Mouse (Mus musculus) lung, adult 18-20 months (tissue): ENCODE measurements around the gene Ifi208.
"Not testable (repeated sequence)": the region's sequence is repeated elsewhere in the genome, so short reads cannot be mapped to it uniquely, and the experiment has no call there.

Experiments used
- DNase-seq, 2 experiments: peaks; one replicate each; pipeline ENCODE4 v3.0.0; 2022; ENCODE audit warnings: mixed read lengths in 2 of 2

The Ifi208 gene

DNA sequence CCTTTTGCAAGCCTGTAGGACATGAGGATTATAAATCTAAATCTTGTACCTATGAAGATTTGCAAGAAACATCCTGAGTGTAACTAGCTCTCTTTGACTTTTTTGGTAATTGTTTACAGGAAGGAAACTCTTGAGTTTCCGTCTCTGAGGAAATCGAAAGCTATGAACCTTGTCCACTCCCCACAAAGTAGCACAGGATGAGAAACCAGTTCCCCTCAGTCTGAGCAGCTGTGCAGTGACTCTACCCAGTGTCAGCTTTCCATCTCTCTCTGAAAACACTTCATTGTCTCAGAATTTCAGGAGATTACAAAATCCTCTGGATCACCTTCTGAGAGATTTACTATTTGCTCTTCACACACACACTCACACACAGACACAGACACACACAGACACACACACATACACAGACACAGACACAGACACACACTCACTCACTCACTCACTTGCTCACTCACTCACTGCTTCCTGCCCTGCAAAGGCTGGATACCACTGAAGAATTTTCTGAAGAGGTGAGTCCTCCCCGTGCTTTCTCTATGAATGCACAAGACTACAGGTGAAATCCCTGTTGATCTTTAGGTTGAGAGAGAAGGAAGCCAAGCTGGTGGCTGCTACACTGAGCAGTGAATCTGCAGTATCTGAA, at the start of gene Ifi208:
Ifi208 (plus strand) TSS at position 218 of the 640 bp plus-strand sequence.
- DNase-seq: peak in 1 of 2 experiments; percentile 4

DNA sequence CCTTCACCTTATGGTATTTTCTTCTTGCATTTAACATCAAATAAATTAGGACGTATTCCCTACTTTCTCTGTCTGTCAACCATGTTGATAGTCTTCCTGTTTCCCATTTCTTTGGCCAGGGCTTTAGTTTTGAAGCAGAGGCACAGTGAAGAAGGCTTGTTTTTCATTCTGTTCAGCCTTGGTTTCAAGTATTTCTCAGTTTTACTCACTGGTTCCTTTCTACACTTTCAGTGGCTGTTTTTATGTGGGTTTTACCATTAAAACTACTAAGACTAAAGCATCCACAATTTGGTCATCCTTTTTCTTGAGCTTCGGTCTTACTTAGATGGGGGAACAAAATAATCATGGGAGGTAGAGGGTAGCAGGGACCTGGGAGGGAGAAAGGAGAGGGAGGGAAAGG, 49.4 kb upstream of the Ifi208 start:
- DNase-seq: no peak

DNA sequence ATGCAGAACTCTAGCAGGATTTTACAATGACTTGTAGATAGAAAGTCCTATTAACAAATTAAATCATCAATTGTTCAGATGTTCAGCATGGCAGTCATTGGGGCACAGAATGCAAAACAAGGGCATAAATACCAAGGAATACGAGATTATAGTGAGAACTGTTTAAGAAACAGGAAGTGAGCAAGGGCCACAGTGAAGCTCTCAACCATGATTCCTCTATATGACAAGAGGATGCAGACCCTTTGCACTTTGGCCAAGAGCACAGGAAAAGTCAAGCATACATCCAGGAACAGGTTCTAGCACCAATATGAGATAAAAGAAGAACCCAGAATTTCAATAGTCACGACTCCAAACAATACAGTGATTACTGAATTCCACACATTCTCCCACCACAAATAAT, 46.8 kb upstream of the Ifi208 start:
- no peak for DNase-seq

DNA sequence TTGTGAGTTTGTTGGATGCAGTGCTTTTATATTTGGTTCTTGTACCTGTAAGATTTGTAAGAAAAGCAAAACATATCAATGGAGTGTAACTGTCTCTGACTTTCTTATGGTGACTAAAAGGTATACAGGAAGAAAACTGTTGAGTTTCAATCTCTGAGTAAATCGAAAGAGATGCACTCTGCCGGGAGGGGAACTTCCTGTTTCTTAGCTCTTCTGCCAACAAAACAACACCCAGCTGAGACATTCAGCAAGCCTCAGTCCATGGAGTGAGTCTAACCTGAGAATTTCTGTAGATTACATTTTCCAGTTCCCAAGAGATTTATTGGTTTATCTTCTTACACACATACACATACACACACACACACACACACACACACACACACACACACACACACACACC, 42.9 kb upstream of the Ifi208 start, which contains the start of gene Ifi209:
Ifi209 (plus strand) TSS at position 296 of the 400 bp plus-strand sequence.
- DNase-seq: peak; percentile 9 to 15

DNA sequence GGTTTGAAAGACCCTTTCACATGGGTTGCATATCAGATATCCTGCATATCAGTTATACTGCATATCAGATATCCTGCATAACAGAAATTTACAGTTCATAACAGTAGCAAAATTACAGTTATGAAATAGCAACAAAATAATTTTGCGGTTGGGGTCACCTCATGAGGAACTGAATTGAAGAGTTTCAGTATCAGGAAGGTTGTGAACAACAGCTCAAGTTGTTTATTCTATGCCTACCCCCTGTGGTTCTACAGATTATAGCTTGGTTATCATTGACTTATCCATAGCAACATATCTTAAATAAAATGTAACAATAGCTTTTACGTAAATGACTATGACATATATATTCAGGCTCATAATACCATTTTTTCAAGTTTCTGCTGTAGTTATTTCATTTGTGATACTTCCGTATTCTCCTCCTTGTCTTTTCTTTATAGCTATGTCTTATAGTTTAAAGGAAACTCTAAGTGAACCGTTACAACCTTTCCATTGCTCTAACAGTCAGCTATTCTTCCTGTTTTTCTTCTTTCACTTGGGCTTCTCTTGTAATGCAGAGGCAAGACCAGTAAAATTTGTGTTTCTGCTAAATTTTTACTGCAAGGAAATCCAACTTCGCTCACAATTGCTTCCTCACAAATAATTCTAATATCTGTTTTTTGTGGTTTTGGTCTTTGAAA, 39.4 kb upstream of the Ifi208 start:
- DNase-seq: no peak

DNA sequence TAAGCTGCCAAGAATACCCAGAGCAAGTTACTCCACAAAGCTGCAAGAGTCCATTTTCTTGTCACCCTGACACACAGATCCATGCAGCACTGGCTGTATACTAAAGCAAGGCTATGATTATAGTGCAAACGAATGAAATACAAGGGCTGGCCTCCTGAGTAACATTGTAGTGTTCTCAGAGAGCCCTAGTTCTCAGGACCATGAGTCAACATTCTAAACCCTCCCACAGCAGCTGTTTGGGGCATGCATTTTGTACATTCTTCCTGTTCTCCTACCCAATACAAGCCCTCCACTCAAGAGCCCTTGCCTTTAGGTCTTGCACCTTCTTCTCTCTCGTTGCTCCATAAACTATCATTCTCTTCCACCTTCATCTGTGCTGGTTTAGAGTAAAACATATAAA, 28.1 kb upstream of the Ifi208 start:
- DNase-seq: no peak

DNA sequence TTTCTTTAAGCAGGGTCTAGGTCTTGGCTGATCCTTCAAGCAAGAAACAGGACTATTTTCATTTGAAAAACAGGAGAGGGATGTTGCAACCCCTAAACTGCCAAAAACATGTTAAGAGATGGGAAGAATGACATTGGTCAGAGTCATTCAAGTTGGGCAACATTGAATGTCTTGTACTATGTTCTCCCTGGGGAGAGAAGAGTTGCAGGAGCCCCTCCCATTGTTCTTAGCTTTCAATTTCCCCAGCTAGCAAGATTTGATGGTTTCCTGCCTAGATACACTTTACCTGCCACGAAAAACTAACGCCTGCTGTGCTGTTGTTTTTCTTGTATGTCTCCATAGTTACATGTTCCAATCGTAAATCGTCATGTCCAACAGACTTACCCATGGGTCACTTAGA, 15.5 kb upstream of the Ifi208 start:
- no peak for DNase-seq

DNA sequence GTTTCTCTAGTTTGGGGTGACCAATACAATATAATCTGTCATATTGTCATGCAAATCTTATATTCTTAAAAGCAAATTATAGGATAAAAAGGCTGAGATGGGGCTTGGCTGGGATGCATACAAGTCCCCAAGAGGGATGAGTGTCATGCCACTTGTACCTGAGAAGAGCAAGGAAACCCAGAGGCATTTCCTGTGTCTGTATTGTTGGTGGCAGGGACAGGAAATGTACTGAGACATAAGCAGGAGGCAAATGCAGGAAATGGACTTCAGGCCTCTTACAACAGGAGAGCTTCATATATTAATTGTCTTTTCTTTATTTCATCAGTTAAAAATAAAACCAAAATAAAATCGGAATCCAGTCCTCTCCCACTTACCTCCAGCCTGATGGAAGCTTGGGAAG, 5.1 kb downstream of the Ifi208 start:
- not testable (repeated sequence) for DNase-seq

DNA sequence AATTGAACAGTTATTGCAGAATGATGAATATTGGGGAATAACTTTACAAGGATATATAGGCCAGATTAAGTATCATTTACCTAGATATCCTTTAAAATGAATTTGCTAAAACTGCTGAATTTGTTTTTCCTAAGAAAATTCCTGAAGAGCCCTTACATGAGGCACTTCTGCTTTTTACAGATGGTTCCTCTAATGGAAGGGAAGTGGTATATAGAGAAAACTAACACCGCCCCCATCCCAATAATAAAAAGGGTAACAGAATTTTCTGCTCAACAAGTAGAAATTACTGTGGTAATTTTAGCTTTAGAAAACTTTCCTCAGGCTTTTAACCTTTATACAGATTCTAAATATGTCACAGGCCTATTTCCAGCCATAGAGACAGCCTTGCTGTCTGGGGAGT, 20.8 kb downstream of the Ifi208 start:
- DNase-seq: no peak

DNA sequence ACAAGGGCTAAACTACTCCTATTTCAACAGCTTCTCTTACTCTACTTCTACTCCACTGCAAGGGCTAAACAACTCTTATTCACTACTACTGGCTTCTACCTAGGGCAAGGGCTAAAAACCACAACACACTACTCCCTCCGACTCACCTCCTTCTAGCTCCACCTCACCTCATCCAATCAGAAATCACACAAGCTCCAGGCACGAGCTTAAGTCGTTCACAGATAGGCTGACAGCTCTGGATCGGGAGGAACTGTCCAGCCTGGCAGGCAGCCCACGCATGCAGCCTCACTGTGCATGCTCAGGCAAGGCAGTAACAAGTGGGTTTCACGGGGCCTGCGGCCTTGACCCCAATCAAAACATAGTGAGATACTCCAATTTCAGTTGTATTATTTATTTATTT, 59.7 kb downstream of the Ifi208 start:
- no peak for DNase-seq

DNA sequence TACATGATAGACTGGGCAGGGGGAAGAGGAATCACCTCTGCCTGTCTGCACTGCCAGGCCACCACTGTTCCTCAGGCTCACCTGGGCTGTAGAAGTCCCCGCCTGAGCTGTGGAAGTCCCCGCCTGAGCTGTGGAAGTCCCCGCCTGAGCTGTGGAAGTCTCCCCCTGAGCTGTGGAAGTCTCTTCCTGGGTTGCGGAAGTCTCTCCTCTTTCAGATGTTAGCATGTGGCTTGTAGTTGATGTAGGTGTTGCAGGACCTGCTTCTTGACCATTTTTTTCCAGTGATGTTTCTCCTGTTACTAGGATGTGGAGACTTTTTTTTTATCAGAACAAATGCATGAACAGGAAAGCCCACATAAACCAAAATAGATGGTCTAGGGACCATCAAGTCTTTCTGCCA, 61.5 kb downstream of the Ifi208 start:
- not testable (repeated sequence) for DNase-seq

DNA sequence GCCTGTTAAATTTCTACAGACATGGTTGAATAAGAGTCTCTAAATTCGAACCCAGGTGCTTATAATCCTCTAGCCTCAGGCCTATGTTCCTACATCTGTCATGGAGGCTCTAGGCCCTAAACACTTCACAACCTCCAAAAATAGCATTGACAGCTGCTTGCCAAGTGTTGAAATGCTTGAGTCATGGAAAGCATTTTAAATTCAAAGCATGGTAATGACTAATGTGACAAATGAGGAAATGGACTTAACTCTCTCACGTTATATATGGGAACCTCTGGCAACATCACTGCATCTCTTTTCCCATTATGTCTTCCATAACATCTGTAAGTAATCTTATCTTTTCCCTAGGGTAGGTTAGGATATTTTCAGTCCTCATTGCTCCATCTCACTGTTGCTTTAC, 63.5 kb downstream of the Ifi208 start:
- no peak for DNase-seq

DNA sequence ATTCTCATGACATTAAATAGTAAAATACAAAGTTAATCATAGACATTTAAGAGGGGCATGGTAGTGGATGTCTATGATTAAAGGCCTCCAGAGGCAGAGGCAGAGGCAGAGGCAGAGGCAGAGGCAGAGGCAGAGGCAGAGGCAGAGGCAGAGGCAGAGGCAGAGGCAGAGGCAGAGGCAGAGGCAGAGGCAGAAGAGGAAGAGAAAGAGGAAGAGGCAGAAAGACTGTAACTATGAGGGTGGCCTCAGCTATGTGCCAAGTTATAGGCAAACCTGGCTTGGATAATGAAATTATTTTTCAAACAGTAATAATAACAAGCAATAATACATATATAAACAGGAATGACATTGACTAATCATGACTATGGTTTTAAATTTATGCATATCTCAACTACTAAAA, 67.1 kb downstream of the Ifi208 start:
- DNase-seq: no peak

DNA sequence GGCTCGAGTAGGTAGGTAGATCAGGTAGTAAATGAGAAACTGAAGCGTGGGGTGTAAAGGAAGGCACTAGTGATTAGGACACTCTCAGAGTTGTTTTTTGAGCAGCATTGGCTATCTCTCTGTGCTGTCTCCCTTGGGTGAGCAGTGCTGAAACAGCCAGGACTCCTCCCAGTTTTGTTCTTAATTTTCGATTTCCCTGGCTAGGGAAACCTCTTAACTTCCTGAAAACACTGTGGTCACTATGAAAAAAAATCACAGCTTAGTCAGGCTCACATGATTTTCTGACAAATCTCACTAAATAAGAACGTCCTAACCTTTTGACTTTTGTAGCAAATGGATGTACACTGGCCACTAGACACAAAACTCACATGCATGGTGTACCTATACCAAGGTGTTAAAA, 68.2 kb downstream of the Ifi208 start, which contains the start of gene Ifi207:
Ifi207 (minus strand) TSS at position 92 of the 400 bp plus-strand sequence.
- peak; percentile 8 to 21 for DNase-seq

DNA sequence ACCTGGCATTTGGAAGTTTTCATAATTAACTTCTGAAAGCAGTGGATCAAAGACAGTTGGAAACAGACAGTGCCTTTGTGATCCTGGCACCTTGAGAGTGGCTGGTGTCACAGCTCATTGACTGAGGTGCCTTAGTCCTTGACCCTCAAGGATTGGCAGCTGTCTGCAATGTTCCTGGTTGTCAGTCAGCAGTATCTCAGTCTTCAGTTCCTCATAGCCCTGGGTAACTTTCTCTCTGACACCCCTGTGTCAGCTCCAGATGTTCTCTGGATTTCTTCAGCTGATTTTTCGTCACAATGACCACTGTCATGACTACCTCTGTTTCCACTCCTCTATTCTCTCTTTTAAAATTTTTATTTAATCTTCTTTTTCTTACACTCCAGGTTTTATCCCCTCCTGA, 68.8 kb downstream of the Ifi208 start:
- no peak for DNase-seq
